22 mouse cellular contexts compared by ENCODE assay signal in genomic region chr5:86069121-86069520, GRCm38 (mm10). TPM values are rescaled to one million over a fixed set of nuclear protein-coding genes. Genes with fewer than 3 reads are reported as not detected.
DNase-seq lines count a peak whose midpoint lies in the region; ATAC-seq and TF ChIP-seq lines count a peak whose summit lies in the region.
"Had no signal": no experiment of that assay in that cellular context is flagged by ENCODE, and none has a peak within 500 bp of the region (broad histone marks: within the 10 kb centered on the region; RNA-seq: fewer than 3 reads in every experiment).

No protein-coding gene starts in this region.

- no peak overlapping the region for H3K9ac ChIP-seq in embryonic facial prominence, embryonic 14.5 days (ENCODE audit: low read depth, low read length)
- no peak overlapping the region for H3K9ac ChIP-seq in liver, postnatal 0 days (replicated peaks)
- H3K9ac ChIP-seq: embryonic facial prominence, embryonic 13.5 days; heart, embryonic 13.5 days; hindbrain, embryonic 12.5 days had no signal

- H3K27me3 ChIP-seq in embryonic facial prominence, embryonic 14.5 days (replicated peaks; ENCODE audit: control insufficient read depth, insufficient read depth, low read length), result no peaks in the 10 kb centered on the region
- H3K27me3 ChIP-seq in embryonic facial prominence, embryonic 10.5 days (replicated peaks; ENCODE audit: low read depth, poor library complexity, severe bottlenecking), result no peaks in the 10 kb centered on the region
- H3K27me3 ChIP-seq in liver, postnatal 0 days (ENCODE audit: insufficient read depth, low read length), result no peaks in the 10 kb centered on the region
- H3K27me3 ChIP-seq: embryonic facial prominence, embryonic 13.5 days; heart, embryonic 13.5 days; hindbrain, embryonic 12.5 days had no signal

- ATAC-seq in embryonic facial prominence, embryonic 14.5 days (ENCODE audit: low read depth), result no peak
- no peak for ATAC-seq in liver, postnatal 0 days
- ATAC-seq in erythroid progenitor cell, adult 5-6 weeks (replicated peaks; ENCODE audit: low FRiP score, poor library complexity, severe bottlenecking), result no peak
- no peak for ATAC-seq in megakaryocyte progenitor cell, adult 5-6 weeks (replicated peaks; ENCODE audit: poor library complexity)
- ATAC-seq: forebrain, embryonic 14.5 days; hindbrain, embryonic 16.5 days had no signal

- no peak overlapping the region for H3K4me2 ChIP-seq in embryonic facial prominence, embryonic 14.5 days (ENCODE audit: low read depth, low read length)
- H3K4me2 ChIP-seq in liver, postnatal 0 days (ENCODE audit: low read depth, low read length), result no peak overlapping the region
- H3K4me2 ChIP-seq: embryonic facial prominence, embryonic 13.5 days; heart, embryonic 13.5 days; hindbrain, embryonic 12.5 days had no signal

- H3K27ac ChIP-seq in embryonic facial prominence, embryonic 14.5 days (replicated peaks; ENCODE audit: low read depth, low read length), result no peak overlapping the region
- H3K27ac ChIP-seq in embryonic facial prominence, embryonic 10.5 days (replicated peaks), result no peak overlapping the region
- H3K27ac ChIP-seq in liver, postnatal 0 days (ENCODE audit: low read depth), result peak overlapping the region; percentile 58; the same call in 1 of the 2 replicates
- H3K27ac ChIP-seq: embryonic facial prominence, embryonic 13.5 days; forebrain, embryonic 10.5 days; heart, embryonic 13.5 days; hindbrain, embryonic 12.5 days had no signal

- DNase-seq in embryonic facial prominence, embryonic 14.5 days (ENCODE audit: low spot score), result peak; percentile 1
- DNase-seq in embryonic facial prominence, embryonic 10.5 days (ENCODE audit: low spot score), result no peak
- peak; percentile 68 for DNase-seq in CD4-positive helper T cell, adult 2 months (ENCODE audit: low read depth, low spot score)
- DNase-seq in ZHBTc4 (ENCODE audit: low read depth, low spot score), result peak; percentile 19
- no peak for DNase-seq in liver, postnatal 0 days
- no peak for DNase-seq in right cerebral cortex, postnatal 4 days
- DNase-seq: cerebellum, adult 11-12 months; cerebellum, adult 9-10 months; cerebellum, postnatal 25 days; gastrocnemius, postnatal 36 days; heart, postnatal 4 days had no signal

- 69% methylated on average over 6 of the region's 6 CpGs for WGBS in embryonic facial prominence, embryonic 14.5 days
- WGBS in embryonic facial prominence, embryonic 10.5 days, result 75% methylated on average over 6 of the region's 6 CpGs
- WGBS in liver, postnatal 0 days (ENCODE audit: insufficient replicate concordance), result 47% methylated on average over 6 of the region's 6 CpGs

- no peaks in the 10 kb centered on the region for H3K9me3 ChIP-seq in embryonic facial prominence, embryonic 14.5 days (ENCODE audit: control insufficient read depth, low read length)
- no peaks in the 10 kb centered on the region for H3K9me3 ChIP-seq in embryonic facial prominence, embryonic 10.5 days
- no peaks in the 10 kb centered on the region for H3K9me3 ChIP-seq in liver, postnatal 0 days (ENCODE audit: low read length)
- H3K9me3 ChIP-seq: forebrain, embryonic 10.5 days; G1E; heart, embryonic 13.5 days; hindbrain, embryonic 12.5 days had no signal

- no peak for TF ChIP-seq CTCF in liver, postnatal 0 days (IDR thresholded peaks at IDR 0.05; ENCODE audit: low read depth)

- no peak overlapping the region for H3K4me3 ChIP-seq in embryonic facial prominence, embryonic 14.5 days (ENCODE audit: low read depth, low read length)
- no peak overlapping the region for H3K4me3 ChIP-seq in embryonic facial prominence, embryonic 10.5 days
- no peak overlapping the region for H3K4me3 ChIP-seq in liver, postnatal 0 days (ENCODE audit: low read depth, low read length)
- H3K4me3 ChIP-seq: embryonic facial prominence, embryonic 13.5 days; forebrain, embryonic 10.5 days; heart, embryonic 13.5 days; hindbrain, embryonic 12.5 days had no signal

- no peaks in the 10 kb centered on the region for H3K36me3 ChIP-seq in embryonic facial prominence, embryonic 14.5 days (ENCODE audit: control insufficient read depth, insufficient read depth, low read length)
- H3K36me3 ChIP-seq in embryonic facial prominence, embryonic 10.5 days (replicated peaks), result no peaks in the 10 kb centered on the region
- no peaks in the 10 kb centered on the region for H3K36me3 ChIP-seq in liver, postnatal 0 days (replicated peaks; ENCODE audit: insufficient read depth, low read length)
- H3K36me3 ChIP-seq: embryonic facial prominence, embryonic 13.5 days; forebrain, embryonic 10.5 days; G1E; heart, embryonic 13.5 days; hindbrain, embryonic 12.5 days had no signal

- peaks cover 2% of the 10 kb centered on the region; the same call in 1 of the 2 replicates for H3K4me1 ChIP-seq in embryonic facial prominence, embryonic 14.5 days (ENCODE audit: control insufficient read depth, insufficient read depth, low read length)
- H3K4me1 ChIP-seq in embryonic facial prominence, embryonic 10.5 days, result peaks cover 14% of the 10 kb centered on the region
- peaks cover 20% of the 10 kb centered on the region for H3K4me1 ChIP-seq in liver, postnatal 0 days (ENCODE audit: insufficient read depth)

- no peak for TF ChIP-seq EP300 in liver, postnatal 0 days (IDR thresholded peaks at IDR 0.05; ENCODE audit: low read depth)

RNA-seq across cellular contexts. Expression of gene Stap1, which starts 2.4 kb away (rescaled TPM):
- polyA plus RNA-seq in embryonic facial prominence, embryonic 14.5 days (2014; fragmentation: Nextera tagmentation; extraction: Ambion mirVana), result 0.81 and 1.2 TPM in 2 replicates
- polyA plus RNA-seq in embryonic facial prominence, embryonic 10.5 days (2016; fragmentation: Nextera tagmentation; extraction: Ambion mirVana), result 0.09 TPM in 1 of 2 replicates, not detected in the other
- 3.9 and 4.1 TPM in 2 replicates for polyA plus RNA-seq in liver, postnatal 0 days (2015; fragmentation: Nextera tagmentation; extraction: Ambion mirVana)
- 16.2 and 30.6 TPM in 2 replicates for total RNA-seq in erythroid progenitor cell, adult 5-6 weeks (2015; ENCODE audit: low replicate concordance)
- 4.7 and 5.9 TPM in 2 replicates for total RNA-seq in erythroid progenitor cell, adult 5-6 weeks (2017; ENCODE audit: low replicate concordance)
- 67.8 and 69.1 TPM in 2 replicates for total RNA-seq in megakaryocyte progenitor cell, adult 5-6 weeks (2015)
- total RNA-seq in megakaryocyte progenitor cell, adult 5-6 weeks (2017), result 27.0 and 58.6 TPM in 2 replicates
- total RNA-seq: gastrocnemius, adult 8-10 months had no signal
- polyA plus RNA-seq: adrenal gland, adult 2 months had no signal

RNA-seq across cellular contexts. Expression of gene Cenpc1, which starts 3.7 kb away (rescaled TPM):
- polyA plus RNA-seq in embryonic facial prominence, embryonic 14.5 days (2014; fragmentation: Nextera tagmentation; extraction: Ambion mirVana), result 25.1 and 27.8 TPM in 2 replicates
- 37.3 and 38.8 TPM in 2 replicates for polyA plus RNA-seq in embryonic facial prominence, embryonic 10.5 days (2016; fragmentation: Nextera tagmentation; extraction: Ambion mirVana)
- polyA plus RNA-seq in liver, postnatal 0 days (2015; fragmentation: Nextera tagmentation; extraction: Ambion mirVana), result 7.1 and 8.8 TPM in 2 replicates
- total RNA-seq in erythroid progenitor cell, adult 5-6 weeks (2015; ENCODE audit: low replicate concordance), result 176 and 205 TPM in 2 replicates
- total RNA-seq in erythroid progenitor cell, adult 5-6 weeks (2017; ENCODE audit: low replicate concordance), result 163 and 170 TPM in 2 replicates
- 47.2 and 55.1 TPM in 2 replicates for total RNA-seq in megakaryocyte progenitor cell, adult 5-6 weeks (2015)
- total RNA-seq in megakaryocyte progenitor cell, adult 5-6 weeks (2017), result 39.5 and 50.5 TPM in 2 replicates

Comparison
In these comparisons a context has a peak if more than half of its experiments do, and no peak if none do; other contexts are left out.
1. DNase-seq: peak in embryonic facial prominence, embryonic 14.5 days (single experiment), CD4-positive helper T cell, adult 2 months (single experiment) and ZHBTc4 (single experiment); none in embryonic facial prominence, embryonic 10.5 days (single experiment), liver, postnatal 0 days (single experiment) and right cerebral cortex, postnatal 4 days (single experiment).